Mouse (Mus musculus) myocyte (in vitro differentiated cells): ENCODE measurements at regions not wholly inside any gene's neighbourhood (a gene's known extent, or its start where the extent isn't known, plus 50 kb on each side); places are given as distances from the start of the nearest gene placed in this dataset.

Experiments
- CEBPB ChIP-seq: IDR thresholded peaks from 2 replicates; pipeline ENCODE4 v1.6.1; 2011; ENCODE audit warnings: mild to moderate bottlenecking, moderate library complexity; ENCODE audit not compliant: poor library complexity, insufficient read depth, severe bottlenecking
- E2F4 ChIP-seq: IDR thresholded peaks from one replicate; pipeline ENCODE4 v1.6.1; 2011; ENCODE audit warnings: mild to moderate bottlenecking, control low read depth, moderate library complexity; ENCODE audit not compliant: insufficient read depth
- MAX ChIP-seq: IDR thresholded peaks from one replicate; pipeline ENCODE4 v1.6.1; 2011; ENCODE audit warnings: low read depth, mild to moderate bottlenecking, control low read depth
- POLR2A ChIP-seq: IDR thresholded peaks from one replicate; pipeline ENCODE4 v1.6.1; 2011; ENCODE audit warnings: low read depth, mild to moderate bottlenecking, control low read depth, moderate library complexity; ENCODE audit not compliant: insufficient read length
- REST ChIP-seq: IDR thresholded peaks from one replicate; pipeline ENCODE4 v1.6.1; 2011; ENCODE audit warnings: mild to moderate bottlenecking, control low read depth, moderate library complexity; ENCODE audit not compliant: insufficient read depth, insufficient read length
- TCF3 ChIP-seq: IDR thresholded peaks from one replicate; pipeline ENCODE4 v1.6.1; 2011; ENCODE audit warnings: low read depth, control low read depth; ENCODE audit not compliant: insufficient read length
- USF1 ChIP-seq: IDR thresholded peaks from one replicate; pipeline ENCODE4 v1.6.1; 2011; ENCODE audit warnings: low read depth, mild to moderate bottlenecking, control low read depth, moderate library complexity

- TF ChIP-seq POLR2A (no peak), MAX (no peak), USF1 (no peak), REST (no peak), E2F4 (no peak), CEBPB (no peak), TCF3 (no peak)
Measured at GRCm38 (mm10) chr3:66400791-66401568, 104.3 kb upstream of the Veph1 start.
